Mouse (Mus musculus) small intestine, adult 2 months (tissue): ENCODE data around the gene Pygb.

ENCODE experiments used
- CTCF ChIP-seq: fragments of 200-500 bp; IDR thresholded peaks from 2 replicates; pipeline ENCODE4 v1.5.1; 2012; ENCODE audit warnings: low read depth, mild to moderate bottlenecking, control low read depth, inconsistent platforms, low read length, moderate library complexity, mixed read lengths; ENCODE audit not compliant: insufficient replicate concordance, insufficient read length; ENCODE audit errors: extremely low read depth
- POLR2A ChIP-seq: fragments of 200-500 bp; IDR thresholded peaks from 2 replicates; pipeline ENCODE4 v1.6.1; 2012; ENCODE audit warnings: low read depth, mild to moderate bottlenecking, control low read depth, inconsistent platforms, low read length, moderate library complexity

DNA sequence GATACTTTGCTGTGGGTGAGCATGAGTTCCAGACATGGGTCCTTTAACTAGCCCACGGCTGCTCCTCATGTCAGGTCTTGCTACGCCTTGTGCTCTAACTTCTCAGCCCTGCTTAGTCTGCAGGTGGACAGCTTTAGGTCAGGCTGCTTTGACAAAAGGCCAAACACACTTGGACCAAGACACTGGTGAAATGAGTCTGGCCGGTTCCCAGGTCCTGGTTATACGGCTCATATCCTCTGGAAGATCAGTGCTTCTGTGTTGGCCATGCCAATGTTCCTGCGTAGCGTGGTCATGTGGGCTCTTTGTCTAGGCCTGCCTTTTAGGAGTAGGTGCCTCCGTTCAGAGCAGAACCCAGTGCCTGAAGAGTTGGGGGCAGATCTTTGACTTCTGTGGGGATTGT, 45.5 kb downstream of the Pygb start:
- no peak for TF ChIP-seq POLR2A
- no peak for TF ChIP-seq CTCF
